Mouse (Mus musculus): Measurements from ENCODE around the gene Msh4. TPM values are rescaled to one million over a fixed set of nuclear protein-coding genes. Genes with fewer than 3 reads are reported as not detected.

The Msh4 gene
- 0.06 TPM in 1 of 2 replicates, not detected in the other for polyA plus RNA-seq (2014; fragmentation: Nextera tagmentation; extraction: Ambion mirVana)

DNA sequence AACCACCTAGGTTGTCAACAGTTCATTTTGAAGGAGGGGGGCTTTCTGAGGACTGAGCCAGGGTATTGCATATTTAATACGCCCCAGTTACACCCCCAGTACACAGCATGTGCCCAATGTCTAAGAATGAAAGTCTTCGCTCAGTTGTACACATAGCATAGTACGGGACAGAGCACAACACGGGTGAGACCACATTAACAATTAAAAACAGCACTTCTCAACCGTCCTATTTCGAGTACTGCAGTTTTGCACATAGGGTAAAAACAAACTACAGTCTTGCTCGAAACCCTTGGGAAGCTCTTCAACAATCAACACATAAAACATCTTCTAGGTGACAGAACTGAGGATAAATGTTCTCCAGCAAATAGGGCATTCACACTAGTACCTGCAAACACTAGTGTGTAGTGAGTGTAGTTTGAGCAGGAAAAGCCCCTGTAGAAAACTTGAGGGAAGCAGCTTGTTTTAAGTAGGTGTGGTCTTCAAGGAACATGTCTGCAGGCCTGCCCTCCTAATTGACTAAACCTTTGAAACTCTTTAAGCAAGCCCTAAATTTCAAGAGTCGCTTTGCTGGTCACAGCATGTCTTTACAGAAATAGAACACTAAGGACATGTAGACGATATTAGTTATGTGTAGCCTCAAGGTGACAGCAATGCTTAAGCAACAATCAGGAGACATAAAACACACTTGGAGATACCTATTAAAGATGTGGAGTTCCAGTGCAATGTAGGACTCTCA lies at the start of gene Msh4:
TSS of gene Msh4 (minus strand) at position 3 of the 736 bp plus-strand sequence.
- peaks cover 22% of the 10 kb centered on the region for H3K36me3 ChIP-seq (replicated peaks; ENCODE audit: control insufficient read depth, insufficient read depth, low read depth, low read length)
- ATAC-seq (replicated peaks; ENCODE audit: insufficient number of reproducible peaks, low FRiP score, low TSS enrichment, low read depth) (no peak), DNase-seq (ENCODE audit: low spot score) (no peak)
- H3K4me2 ChIP-seq (ENCODE audit: low read depth, low read length), result no peak within 1 kb of the TSS
- no peak within 1 kb of the TSS for H3K4me3 ChIP-seq (ENCODE audit: low read depth, low read length)
- whole genome bisulfite sequencing, result 88% methylated on average over 9 of the region's 9 CpGs
- no peaks in the 10 kb centered on the region for H3K9me3 ChIP-seq (replicated peaks; ENCODE audit: control insufficient read depth, low read length)
- no peak within 1 kb of the TSS; the same call in 1 of the 2 replicates for H3K27ac ChIP-seq (replicated peaks; ENCODE audit: low read depth, low read length)
- H3K27me3 ChIP-seq (ENCODE audit: control insufficient read depth, insufficient read depth, low read length), result no peaks in the 10 kb centered on the region
- no peak within 1 kb of the TSS for H3K9ac ChIP-seq (replicated peaks; ENCODE audit: low read length)
- no peaks in the 10 kb centered on the region for H3K4me1 ChIP-seq (ENCODE audit: control insufficient read depth, insufficient read depth, low read length)

DNA sequence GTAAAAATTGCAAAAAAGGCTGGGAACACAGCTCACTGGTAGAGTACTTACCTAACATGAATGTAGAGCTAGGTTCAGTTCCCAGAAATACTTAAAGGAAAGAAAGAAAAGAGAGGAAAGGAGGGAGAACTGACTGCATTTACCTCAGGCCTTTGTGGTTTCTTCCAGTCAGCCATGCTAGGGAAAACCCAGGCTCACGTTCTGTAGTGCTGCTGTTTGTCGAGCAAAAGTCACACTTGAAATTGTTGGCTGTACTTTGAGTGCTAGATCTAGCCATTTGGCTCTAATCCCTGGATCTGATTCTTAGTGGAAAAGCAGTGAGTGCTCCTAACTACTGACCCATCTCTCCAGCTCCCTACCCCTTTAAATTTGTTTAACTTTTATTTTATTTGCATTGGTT lies 42.2 kb upstream of the Msh4 start:
- WGBS, result 80% methylated on average over 2 of the region's 2 CpGs
- no peak overlapping the region for H3K4me3 ChIP-seq (ENCODE audit: low read depth, low read length)
- no peaks in the 10 kb centered on the region; the same call in 1 of the 2 replicates for H3K4me1 ChIP-seq (ENCODE audit: control insufficient read depth, insufficient read depth, low read length)
- H3K27ac ChIP-seq (replicated peaks; ENCODE audit: low read depth, low read length), result no peak overlapping the region
- no peak for ATAC-seq (replicated peaks; ENCODE audit: insufficient number of reproducible peaks, low FRiP score, low TSS enrichment, low read depth)
- H3K36me3 ChIP-seq (replicated peaks; ENCODE audit: control insufficient read depth, insufficient read depth, low read depth, low read length), result no peaks in the 10 kb centered on the region
- no peak for DNase-seq (ENCODE audit: low spot score)
- no peak overlapping the region for H3K9ac ChIP-seq (replicated peaks; ENCODE audit: low read length)
- H3K27me3 ChIP-seq (ENCODE audit: control insufficient read depth, insufficient read depth, low read length), result no peaks in the 10 kb centered on the region
- no peak overlapping the region for H3K4me2 ChIP-seq (ENCODE audit: low read depth, low read length)
- H3K9me3 ChIP-seq (replicated peaks; ENCODE audit: control insufficient read depth, low read length), result no peaks in the 10 kb centered on the region

DNA sequence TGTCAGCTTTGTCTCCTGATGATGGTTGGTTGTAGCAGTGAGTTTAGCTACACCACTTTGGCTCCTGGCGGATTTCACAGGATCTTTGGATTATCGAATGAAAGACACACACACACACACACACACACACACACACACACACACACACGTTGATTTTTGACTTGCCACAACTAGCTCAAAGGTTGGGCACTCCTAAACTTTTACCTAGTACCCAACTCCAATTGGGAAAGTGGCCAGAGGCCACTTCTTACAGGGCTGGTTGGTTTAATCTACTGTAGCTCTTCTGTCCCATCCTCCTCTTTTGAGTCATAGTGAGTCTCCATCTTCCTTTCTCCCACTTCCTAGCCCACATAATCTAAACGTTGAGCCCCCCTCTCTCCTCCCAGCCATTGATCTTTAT lies 41.3 kb upstream of the Msh4 start:
- H3K9me3 ChIP-seq (replicated peaks; ENCODE audit: control insufficient read depth, low read length), result no peaks in the 10 kb centered on the region
- H3K4me2 ChIP-seq (ENCODE audit: low read depth, low read length), result no peak overlapping the region
- no peak for ATAC-seq (replicated peaks; ENCODE audit: insufficient number of reproducible peaks, low FRiP score, low TSS enrichment, low read depth)
- H3K27ac ChIP-seq (replicated peaks; ENCODE audit: low read depth, low read length), result no peak overlapping the region
- H3K9ac ChIP-seq (replicated peaks; ENCODE audit: low read length), result no peak overlapping the region
- no peaks in the 10 kb centered on the region for H3K27me3 ChIP-seq (ENCODE audit: control insufficient read depth, insufficient read depth, low read length)
- no peak for DNase-seq (ENCODE audit: low spot score)
- H3K36me3 ChIP-seq (replicated peaks; ENCODE audit: control insufficient read depth, insufficient read depth, low read depth, low read length), result no peaks in the 10 kb centered on the region
- H3K4me3 ChIP-seq (ENCODE audit: low read depth, low read length), result no peak overlapping the region
- no peaks in the 10 kb centered on the region; the same call in none of the 2 replicates for H3K4me1 ChIP-seq (ENCODE audit: control insufficient read depth, insufficient read depth, low read length)
- 78% methylated on average over 4 of the region's 4 CpGs for WGBS

DNA sequence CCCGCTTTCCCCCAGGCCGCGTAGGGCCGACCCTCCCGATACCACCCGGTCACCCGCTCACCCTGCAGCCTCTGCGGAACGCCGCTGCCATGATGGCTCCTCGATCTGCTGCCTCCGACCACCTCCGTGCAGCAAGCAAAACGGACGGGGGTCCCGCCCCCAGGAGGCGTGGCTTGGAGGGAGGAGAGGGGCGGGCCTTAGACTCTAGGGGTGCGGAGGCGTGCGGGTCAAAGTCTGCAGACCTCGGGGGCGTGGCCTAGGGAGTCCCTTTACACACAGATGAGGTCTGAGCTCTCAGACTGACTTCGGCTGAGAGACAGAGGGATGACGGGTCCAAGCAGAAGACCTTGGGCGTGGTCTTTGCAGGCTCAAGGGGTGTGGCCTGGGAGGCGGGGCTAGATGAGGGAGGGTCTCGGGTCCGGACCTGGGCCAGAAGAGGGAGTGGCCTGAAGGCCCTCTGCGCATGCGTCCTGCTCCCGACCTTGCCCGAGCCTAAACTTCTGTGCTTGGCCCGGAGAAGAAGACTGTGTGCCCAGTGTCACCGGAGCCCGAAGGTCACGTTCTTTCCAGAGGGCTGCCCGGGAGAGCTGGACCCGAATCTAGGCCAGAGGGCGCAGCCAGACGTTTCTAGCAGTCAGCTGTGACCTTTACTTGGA lies 38.5 kb upstream of the Msh4 start, which contains the start of gene Acadm:
TSS of gene Acadm (minus strand) at position 298 of the 656 bp plus-strand sequence.
- H3K36me3 ChIP-seq (replicated peaks; ENCODE audit: control insufficient read depth, insufficient read depth, low read depth, low read length), result no peaks in the 10 kb centered on the region
- no peaks in the 10 kb centered on the region; the same call in none of the 2 replicates for H3K4me1 ChIP-seq (ENCODE audit: control insufficient read depth, insufficient read depth, low read length)
- WGBS, result under 1% methylated on average over 40 of the region's 41 CpGs
- H3K27me3 ChIP-seq (ENCODE audit: control insufficient read depth, insufficient read depth, low read length), result no peaks in the 10 kb centered on the region
- H3K9me3 ChIP-seq (replicated peaks; ENCODE audit: control insufficient read depth, low read length), result no peaks in the 10 kb centered on the region
- peak within 1 kb of the TSS; percentile 56 for H3K4me2 ChIP-seq (ENCODE audit: low read depth, low read length)
- H3K9ac ChIP-seq (replicated peaks; ENCODE audit: low read length), result peak within 1 kb of the TSS; percentile 67
- peak; percentile 98 for DNase-seq (ENCODE audit: low spot score)
- H3K27ac ChIP-seq (replicated peaks; ENCODE audit: low read depth, low read length), result peak within 1 kb of the TSS; percentile 44
- H3K4me3 ChIP-seq (ENCODE audit: low read depth, low read length), result peak within 1 kb of the TSS; percentile 57
- peak; percentile 98 for ATAC-seq (replicated peaks; ENCODE audit: insufficient number of reproducible peaks, low FRiP score, low TSS enrichment, low read depth)

DNA sequence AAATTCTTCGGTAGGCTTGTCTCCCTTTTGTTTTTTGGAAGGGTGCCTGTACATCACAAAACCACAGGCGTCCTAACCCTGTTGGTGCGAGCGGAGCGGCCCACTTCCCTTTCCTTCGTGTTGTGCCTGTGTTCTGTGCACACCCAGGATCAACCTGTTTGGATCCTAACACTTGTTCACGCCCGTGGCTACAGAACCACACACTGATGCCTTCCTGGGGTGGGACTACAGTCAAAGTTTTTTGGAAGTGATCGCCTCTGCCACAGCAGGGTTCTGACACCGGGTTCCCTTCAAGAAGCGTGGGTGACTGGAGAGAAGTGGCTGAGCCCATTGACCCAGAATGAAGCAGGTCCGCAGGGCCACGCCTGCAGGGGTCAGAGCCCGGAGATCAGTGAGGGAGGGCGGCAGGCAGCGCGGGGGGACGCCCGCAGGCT lies 38.0 kb upstream of the Msh4 start:
- DNase-seq (ENCODE audit: low spot score) (peak; percentile 34), ATAC-seq (replicated peaks; ENCODE audit: insufficient number of reproducible peaks, low FRiP score, low TSS enrichment, low read depth) (no peak; the same call in 1 of the 2 replicates)
- H3K36me3 ChIP-seq (replicated peaks; ENCODE audit: control insufficient read depth, insufficient read depth, low read depth, low read length), result no peaks in the 10 kb centered on the region
- H3K27me3 ChIP-seq (ENCODE audit: control insufficient read depth, insufficient read depth, low read length), result no peaks in the 10 kb centered on the region
- no peaks in the 10 kb centered on the region for H3K9me3 ChIP-seq (replicated peaks; ENCODE audit: control insufficient read depth, low read length)
- H3K4me2 ChIP-seq (ENCODE audit: low read depth, low read length), result peak overlapping the region; percentile 56
- peak overlapping the region; percentile 57 for H3K4me3 ChIP-seq (ENCODE audit: low read depth, low read length)
- H3K27ac ChIP-seq (replicated peaks; ENCODE audit: low read depth, low read length), result peak overlapping the region; percentile 44
- H3K9ac ChIP-seq (replicated peaks; ENCODE audit: low read length), result peak overlapping the region; percentile 67
- no peaks in the 10 kb centered on the region; the same call in none of the 2 replicates for H3K4me1 ChIP-seq (ENCODE audit: control insufficient read depth, insufficient read depth, low read length)
- under 1% methylated on average over 19 of the region's 19 CpGs for WGBS

DNA sequence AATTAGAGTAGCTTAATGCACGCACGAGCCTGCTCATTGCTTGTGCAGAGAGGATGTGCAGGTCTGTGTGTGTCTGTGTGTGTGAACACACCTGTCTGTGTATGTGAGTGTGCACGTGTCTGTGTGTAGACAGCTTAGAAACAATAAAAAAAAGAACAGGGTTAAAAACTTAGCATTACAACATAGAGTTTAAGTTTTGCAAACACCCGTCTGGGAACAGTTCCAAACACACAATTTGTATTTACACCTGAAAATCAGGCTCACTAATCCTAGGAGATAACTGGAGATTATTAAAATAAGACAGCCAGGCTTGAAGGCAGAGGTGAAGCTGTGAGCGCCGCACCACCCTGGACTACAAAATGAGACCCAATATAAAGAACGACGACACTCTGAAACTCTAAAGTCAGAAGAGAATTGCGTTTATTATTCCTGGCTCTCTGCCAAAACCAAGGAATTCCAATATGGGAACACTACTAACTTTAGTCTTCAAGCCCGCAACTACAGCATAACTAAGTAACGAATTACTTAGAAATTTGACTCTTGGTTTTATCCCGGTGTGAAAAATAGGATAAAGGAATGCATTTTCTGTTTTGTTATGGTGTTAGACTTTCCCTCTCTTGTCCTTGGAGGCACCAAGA lies 37.2 kb upstream of the Msh4 start:
- Histone ChIP-seq H3K4me2 (ENCODE audit: low read depth, low read length) (peak overlapping the region; percentile 56), H3K4me1 (ENCODE audit: control insufficient read depth, insufficient read depth, low read length) (no peaks in the 10 kb centered on the region; the same call in none of the 2 replicates), H3K9ac (replicated peaks; ENCODE audit: low read length) (no peak overlapping the region), H3K27me3 (ENCODE audit: control insufficient read depth, insufficient read depth, low read length) (no peaks in the 10 kb centered on the region), H3K4me3 (ENCODE audit: low read depth, low read length) (peak overlapping the region; percentile 57), H3K36me3 (replicated peaks; ENCODE audit: control insufficient read depth, insufficient read depth, low read depth, low read length) (no peaks in the 10 kb centered on the region), H3K9me3 (replicated peaks; ENCODE audit: control insufficient read depth, low read length) (no peaks in the 10 kb centered on the region), H3K27ac (replicated peaks; ENCODE audit: low read depth, low read length) (no peak overlapping the region)
- DNase-seq (ENCODE audit: low spot score) (peak; percentile 66), ATAC-seq (replicated peaks; ENCODE audit: insufficient number of reproducible peaks, low FRiP score, low TSS enrichment, low read depth) (no peak)
- 48% methylated on average over 12 of the region's 12 CpGs for WGBS

DNA sequence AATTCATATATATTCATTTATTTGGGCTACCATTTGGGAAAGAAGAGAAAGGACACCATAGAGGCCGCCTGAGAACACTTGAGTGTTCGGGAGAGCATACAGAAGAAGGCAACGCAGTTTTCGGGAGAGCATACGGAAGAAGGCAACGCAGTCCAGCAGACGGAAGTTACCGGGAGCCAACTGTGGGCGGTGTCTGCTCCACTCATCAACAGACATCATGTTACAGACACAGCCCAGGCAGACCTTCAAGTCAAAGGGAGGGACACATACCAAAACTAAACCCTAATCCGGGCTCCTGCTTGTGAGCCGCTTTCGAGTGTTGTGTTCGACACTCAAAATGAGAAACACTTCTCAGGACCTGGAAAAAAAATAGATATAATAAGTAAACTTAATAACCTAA lies 35.7 kb upstream of the Msh4 start:
- no peaks in the 10 kb centered on the region for H3K9me3 ChIP-seq (replicated peaks; ENCODE audit: control insufficient read depth, low read length)
- H3K36me3 ChIP-seq (replicated peaks; ENCODE audit: control insufficient read depth, insufficient read depth, low read depth, low read length), result no peaks in the 10 kb centered on the region; the same call in 1 of the 2 replicates
- no peak for DNase-seq (ENCODE audit: low spot score)
- no peak overlapping the region for H3K4me3 ChIP-seq (ENCODE audit: low read depth, low read length)
- WGBS, result 90% methylated on average over 13 of the region's 13 CpGs
- H3K9ac ChIP-seq (replicated peaks; ENCODE audit: low read length), result no peak overlapping the region
- no peak overlapping the region for H3K4me2 ChIP-seq (ENCODE audit: low read depth, low read length)
- no peak for ATAC-seq (replicated peaks; ENCODE audit: insufficient number of reproducible peaks, low FRiP score, low TSS enrichment, low read depth)
- H3K4me1 ChIP-seq (ENCODE audit: control insufficient read depth, insufficient read depth, low read length), result no peaks in the 10 kb centered on the region; the same call in none of the 2 replicates
- H3K27me3 ChIP-seq (ENCODE audit: control insufficient read depth, insufficient read depth, low read length), result no peaks in the 10 kb centered on the region
- no peak overlapping the region for H3K27ac ChIP-seq (replicated peaks; ENCODE audit: low read depth, low read length)

Measured in embryonic facial prominence, embryonic 11.5 days (tissue).